Mouse (Mus musculus) stomach, postnatal 0 days (tissue): ENCODE measurements around the gene Npas2. TPM values are rescaled to one million over a fixed set of nuclear protein-coding genes. Genes with fewer than 3 reads are reported as not detected.

Experiments used
- ATAC-seq: fragments of 200-750 bp; cut with Nextera tagmentation; 2 replicates; pipeline ENCODE4 v1.8.0; 2017; ENCODE audit not compliant: low FRiP score, low TSS enrichment
- DNase-seq: peaks from one replicate; pipeline ENCODE4 v3.0.0-alpha.2; 2016; ENCODE audit warnings: low spot score
- H3K27ac ChIP-seq: fragments of 300-500 bp; sonication (generic); replicated peaks from 2 replicates; pipeline ENCODE4 v1.5.1; 2014; ENCODE audit warnings: mild to moderate bottlenecking, control low read depth
- H3K27me3 ChIP-seq: fragments of 300-500 bp; sonication (generic); 2 replicates; pipeline ENCODE4 v1.6.1; 2014; ENCODE audit warnings: low read length; ENCODE audit not compliant: control insufficient read depth, insufficient read depth
- H3K36me3 ChIP-seq: fragments of 300-500 bp; sonication (generic); 2 replicates; pipeline ENCODE4 v1.6.1; 2014; ENCODE audit warnings: low read length, mixed read lengths; ENCODE audit not compliant: control insufficient read depth, insufficient read depth
- H3K4me1 ChIP-seq: fragments of 300-500 bp; sonication (generic); replicated peaks from 2 replicates; pipeline ENCODE4 v1.6.1; 2014; ENCODE audit warnings: antibody characterized with exemption; ENCODE audit not compliant: control insufficient read depth, insufficient read depth
- H3K4me2 ChIP-seq: fragments of 300-500 bp; sonication (generic); replicated peaks from 2 replicates; pipeline ENCODE4 v1.6.1; 2014; ENCODE audit warnings: low read depth, mild to moderate bottlenecking, control low read depth, moderate library complexity
- H3K4me3 ChIP-seq: fragments of 300-500 bp; sonication (generic); 2 replicates; pipeline ENCODE4 v1.5.1; 2014; ENCODE audit warnings: low read depth, low read length, control low read depth
- H3K9ac ChIP-seq: fragments of 300-500 bp; sonication (generic); 2 replicates; pipeline ENCODE4 v1.6.1; 2014; ENCODE audit warnings: mild to moderate bottlenecking, low read length, control low read depth, mixed read lengths
- H3K9me3 ChIP-seq: fragments of 300-500 bp; sonication (generic); 2 replicates; pipeline ENCODE4 v1.6.1; 2016; ENCODE audit warnings: low read length; ENCODE audit not compliant: control insufficient read depth
- CTCF ChIP-seq: IDR thresholded peaks from 2 replicates; pipeline ENCODE4 v1.5.1; 2016; ENCODE audit warnings: antibody characterized with exemption, low read depth, mild to moderate bottlenecking, moderate library complexity
- EP300 ChIP-seq: optimal IDR thresholded peaks from 2 replicates; pipeline ENCODE3; 2016; ENCODE audit warnings: antibody characterized with exemption
- WGBS: fragments of 180-500 bp; shearing (Covaris S2); extraction: QIAGEN DNeasy Blood & Tissue Kit; methylation state at CpG from one replicate; pipeline ENCODE4 v1.1.7; 2014; 5-methylcytosine and 5-hydroxymethylcytosine counted together
- polyA plus RNA-seq: library from polyadenylated mRNA; unstranded; fragments of >200 nt; fragmentation: Nextera tagmentation; extraction: Ambion mirVana; gene quantifications from 2 replicates; pipeline ENCODE4 v1.2.1, GENCODE M21; 2015

Gene Npas2
- polyA plus RNA-seq, 1 experiment from 2014 or later: 1.7 TPM

- Histone ChIP-seq H3K36me3 (no peaks in the 10 kb centered on the region), H3K27me3 (no peaks in the 10 kb centered on the region), H3K9ac (no peak overlapping the region), H3K4me3 (no peak overlapping the region), H3K4me2 (no peak overlapping the region), H3K27ac (no peak overlapping the region), H3K4me1 (no peaks in the 10 kb centered on the region), H3K9me3 (no peaks in the 10 kb centered on the region)
- ATAC-seq (no peak), DNase-seq (no peak)
- TF ChIP-seq CTCF: no peak
- no peak for TF ChIP-seq EP300
- 48% methylated on average over 3 of the region's 3 CpGs for WGBS
Observed at GRCm38 (mm10) chr1:39288425-39288824, 94.9 kb downstream of the Npas2 start.

GRCm38 (mm10) chr1:39292001-39292400, 98.5 kb downstream of the Npas2 start:
- Histone ChIP-seq H3K4me2 (no peak overlapping the region), H3K27ac (no peak overlapping the region), H3K9me3 (no peaks in the 10 kb centered on the region), H3K27me3 (no peaks in the 10 kb centered on the region), H3K4me1 (no peaks in the 10 kb centered on the region), H3K36me3 (no peaks in the 10 kb centered on the region), H3K4me3 (no peak overlapping the region), H3K9ac (no peak overlapping the region)
- DNase-seq (no peak), ATAC-seq (no peak)
- 68% methylated on average over 3 of the region's 3 CpGs for WGBS
- TF ChIP-seq EP300: no peak
- TF ChIP-seq CTCF: no peak

- Histone ChIP-seq H3K27ac (no peak overlapping the region), H3K4me3 (no peak overlapping the region), H3K27me3 (no peaks in the 10 kb centered on the region), H3K36me3 (no peaks in the 10 kb centered on the region), H3K9ac (no peak overlapping the region), H3K4me1 (no peaks in the 10 kb centered on the region), H3K4me2 (no peak overlapping the region), H3K9me3 (no peaks in the 10 kb centered on the region)
- 88% methylated on average over 9 of the region's 9 CpGs for WGBS
- no peak for ATAC-seq
- DNase-seq: no peak
- TF ChIP-seq EP300 (no peak), CTCF (no peak)
Observed at GRCm38 (mm10) chr1:39298294-39298693, 104.8 kb downstream of the Npas2 start.

GRCm38 (mm10) chr1:39300243-39300642, 106.7 kb downstream of the Npas2 start:
- Histone ChIP-seq H3K4me3 (no peak overlapping the region), H3K27me3 (no peaks in the 10 kb centered on the region), H3K27ac (no peak overlapping the region), H3K4me2 (no peak overlapping the region), H3K36me3 (no peaks in the 10 kb centered on the region), H3K9ac (no peak overlapping the region), H3K9me3 (no peaks in the 10 kb centered on the region), H3K4me1 (no peaks in the 10 kb centered on the region)
- TF ChIP-seq EP300 (no peak), CTCF (no peak)
- ATAC-seq: no peak
- DNase-seq: no peak
- 87% methylated on average over 9 of the region's 9 CpGs for WGBS

GRCm38 (mm10) chr1:39300676-39301075, 107.1 kb downstream of the Npas2 start:
- Histone ChIP-seq H3K27me3 (no peaks in the 10 kb centered on the region), H3K4me1 (no peaks in the 10 kb centered on the region), H3K4me3 (no peak overlapping the region), H3K36me3 (no peaks in the 10 kb centered on the region), H3K27ac (no peak overlapping the region), H3K9ac (no peak overlapping the region), H3K4me2 (no peak overlapping the region), H3K9me3 (no peaks in the 10 kb centered on the region)
- 92% methylated on average over 6 of the region's 6 CpGs for WGBS
- ATAC-seq: no peak
- DNase-seq: no peak
- TF ChIP-seq CTCF: no peak
- TF ChIP-seq EP300: no peak

GRCm38 (mm10) chr1:39302246-39302645, 108.7 kb downstream of the Npas2 start:
- H3K4me2 ChIP-seq: no peak overlapping the region
- DNase-seq (no peak), ATAC-seq (no peak)
- no peaks in the 10 kb centered on the region for H3K9me3 ChIP-seq
- no peak overlapping the region for H3K27ac ChIP-seq
- no peak for TF ChIP-seq CTCF
- TF ChIP-seq EP300: no peak
- WGBS: 95% methylated on average over 7 of the region's 7 CpGs
- no peaks in the 10 kb centered on the region for H3K27me3 ChIP-seq
- no peaks in the 10 kb centered on the region for H3K4me1 ChIP-seq
- H3K9ac ChIP-seq: no peak overlapping the region
- no peaks in the 10 kb centered on the region for H3K36me3 ChIP-seq
- H3K4me3 ChIP-seq: no peak overlapping the region
